Mouse (Mus musculus) liver, embryonic 15.5 days (tissue): Measurements from ENCODE around the gene Myrf. TPM values are rescaled to one million over a fixed set of nuclear protein-coding genes. Genes with fewer than 3 reads are reported as not detected.
"Not testable (repeated sequence)": the region's sequence is repeated elsewhere in the genome, so short reads cannot be mapped to it uniquely, and the experiment has no call there.

Experiments
- ATAC-seq: fragments of 200-750 bp; cut with Nextera tagmentation; 2 replicates; pipeline ENCODE4 v1.8.0; 2017; ENCODE audit warnings: moderate number of reproducible peaks, mild to moderate bottlenecking, moderate library complexity; ENCODE audit not compliant: insufficient read depth
- H3K27ac ChIP-seq: fragments of 300-500 bp; sonication (generic); replicated peaks from 2 replicates; pipeline ENCODE4 v1.5.1; 2015; ENCODE audit warnings: mild to moderate bottlenecking, inconsistent platforms
- H3K27me3 ChIP-seq: fragments of 300-500 bp; sonication (generic); 2 replicates; pipeline ENCODE4 v1.6.1; 2015; ENCODE audit warnings: mild to moderate bottlenecking, inconsistent platforms
- H3K36me3 ChIP-seq: fragments of 300-500 bp; sonication (generic); replicated peaks from 2 replicates; pipeline ENCODE4 v1.6.1; 2015; ENCODE audit warnings: moderate library complexity, mild to moderate bottlenecking, inconsistent platforms
- H3K4me1 ChIP-seq: fragments of 300-500 bp; sonication (generic); replicated peaks from 2 replicates; pipeline ENCODE4 v1.6.1; 2015; ENCODE audit warnings: inconsistent platforms
- H3K4me2 ChIP-seq: fragments of 300-500 bp; sonication (generic); 2 replicates; pipeline ENCODE4 v1.6.1; 2015; ENCODE audit warnings: moderate library complexity, mild to moderate bottlenecking, inconsistent platforms
- H3K4me3 ChIP-seq: fragments of 300-500 bp; sonication (generic); replicated peaks from 2 replicates; pipeline ENCODE4 v1.5.1; 2015; ENCODE audit warnings: mild to moderate bottlenecking, inconsistent platforms
- H3K9ac ChIP-seq: fragments of 300-500 bp; sonication (generic); 2 replicates; pipeline ENCODE4 v1.6.1; 2015; ENCODE audit warnings: moderate library complexity, mild to moderate bottlenecking, inconsistent platforms
- H3K9me3 ChIP-seq: fragments of 300-500 bp; sonication (generic); replicated peaks from 2 replicates; pipeline ENCODE4 v1.6.1; 2016; ENCODE audit warnings: inconsistent platforms
- WGBS: fragments of 180-500 bp; shearing (Covaris S2); methylation state at CpG from one replicate; pipeline ENCODE4 v1.1.7; 2015; ENCODE audit warnings: mixed read lengths; ENCODE audit not compliant: insufficient replicate concordance; 5-methylcytosine and 5-hydroxymethylcytosine counted together
- polyA plus RNA-seq: library from polyadenylated mRNA; unstranded; fragments of >200 nt; fragmentation: Nextera tagmentation; extraction: Ambion mirVana; gene quantifications from 2 replicates; pipeline ENCODE4 v1.2.1, GENCODE M21; 2015

Myrf gene
- polyA plus RNA-seq, 1 experiment from 2014 or later, result 2.6 TPM

DNA sequence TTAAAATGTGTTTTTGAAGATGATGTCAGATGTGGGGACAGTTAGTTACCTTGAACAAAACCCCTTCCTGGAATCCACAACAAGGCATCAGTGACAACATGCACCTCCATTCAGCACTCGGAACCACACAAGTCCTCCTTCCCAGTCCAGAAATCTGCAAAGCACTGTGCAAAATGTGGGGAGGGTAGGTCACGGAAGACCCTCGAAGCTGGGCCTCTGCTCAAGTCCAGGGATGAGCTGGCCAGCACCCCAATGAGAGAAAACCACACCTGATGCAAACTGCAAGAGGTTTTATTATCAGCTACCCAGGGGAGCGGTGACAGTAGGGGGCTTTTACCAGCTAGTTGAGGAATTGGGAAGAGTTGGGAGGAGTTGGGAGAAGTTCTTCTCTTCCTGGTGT is 65.6 kb downstream of the Myrf start:
- Histone ChIP-seq H3K9ac (no peak overlapping the region), H3K4me1 (peaks cover 56% of the 10 kb centered on the region), H3K9me3 (no peaks in the 10 kb centered on the region), H3K4me3 (no peak overlapping the region), H3K27me3 (no peaks in the 10 kb centered on the region), H3K4me2 (no peak overlapping the region), H3K36me3 (no peaks in the 10 kb centered on the region), H3K27ac (no peak overlapping the region)
- ATAC-seq, result no peak
- 68% methylated on average over 4 of the region's 4 CpGs for WGBS

DNA sequence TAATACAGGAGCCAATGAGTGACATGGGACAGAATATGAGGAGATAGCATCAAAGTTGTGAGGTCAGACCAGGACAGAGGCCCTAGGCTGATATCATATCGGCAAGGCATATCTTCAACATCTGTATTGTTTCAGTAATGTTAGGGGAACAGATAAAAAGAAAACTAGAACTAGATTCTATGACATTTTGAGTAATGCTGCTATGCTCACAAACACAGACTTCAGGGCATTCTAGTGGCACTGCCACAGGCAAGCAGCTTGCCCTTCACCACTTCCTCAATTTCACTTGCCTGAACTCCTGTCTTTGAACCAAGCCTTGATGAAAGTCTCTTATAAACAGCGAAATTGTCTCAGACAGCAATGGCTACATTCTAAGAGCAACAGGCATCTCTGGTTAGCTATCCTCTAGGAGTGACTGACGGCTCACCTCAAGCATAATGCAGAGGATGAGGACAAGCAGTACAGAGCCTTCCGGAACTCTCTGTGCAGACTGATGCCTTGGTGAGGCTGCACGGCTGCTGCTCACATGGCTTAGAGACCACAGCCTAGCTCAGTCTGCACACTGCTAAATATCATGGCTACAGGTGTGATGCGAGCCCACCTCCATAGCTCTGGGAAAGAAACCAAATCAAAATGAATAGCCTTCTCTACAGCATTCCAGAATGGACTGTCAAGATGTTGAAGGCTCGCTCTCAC is 66.6 kb downstream of the Myrf start:
- peaks cover 65% of the 10 kb centered on the region for H3K4me1 ChIP-seq

DNA sequence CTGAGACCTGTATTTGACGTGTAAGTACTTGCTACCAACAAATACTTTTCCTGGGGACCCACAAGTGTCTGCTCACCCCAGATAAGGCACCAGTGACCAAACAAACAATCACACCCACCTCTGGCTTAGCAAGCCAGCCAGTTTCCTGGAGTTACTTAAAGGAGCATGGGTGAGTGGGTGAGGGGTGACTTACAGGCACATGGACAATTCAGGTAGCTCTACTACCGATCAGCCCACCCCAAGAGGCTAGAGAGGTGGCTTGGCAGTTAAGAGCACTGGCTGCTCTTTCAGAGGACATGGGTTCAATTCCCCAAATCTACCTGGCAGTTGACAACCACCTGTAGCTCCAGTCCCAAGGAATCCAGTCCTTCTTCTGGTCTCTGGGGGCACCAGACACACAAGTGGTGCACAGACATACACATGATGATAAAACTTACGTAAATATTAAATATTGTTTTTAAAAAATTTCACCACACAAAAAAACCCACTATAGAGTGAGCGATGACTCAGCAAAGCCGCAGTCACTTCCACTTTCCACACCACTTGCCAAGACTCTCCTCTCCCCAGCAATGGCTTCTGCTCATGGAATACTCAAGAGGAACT is 67.3 kb downstream of the Myrf start:
- 22% methylated on average over 5 of the region's 5 CpGs for WGBS
- H3K27ac ChIP-seq, result peak overlapping the region; percentile 91

More for the DNA sequence above, 66.6 kb downstream of the Myrf start:
- H3K9me3 ChIP-seq, result no peaks in the 10 kb centered on the region
- peak overlapping the region; percentile 66 for H3K4me2 ChIP-seq
- H3K27ac ChIP-seq, result peak overlapping the region; percentile 91
- ATAC-seq, result peak; percentile 24
- WGBS, result 49% methylated on average over 7 of the region's 7 CpGs
- H3K36me3 ChIP-seq, result no peaks in the 10 kb centered on the region
- H3K9ac ChIP-seq, result peak overlapping the region; percentile 36; the same call in 1 of the 2 replicates
- H3K4me3 ChIP-seq, result no peak overlapping the region
- H3K27me3 ChIP-seq, result no peaks in the 10 kb centered on the region

GRCm38 (mm10) chr19:10171846-10172245 is 68.7 kb downstream of the Myrf start:
- no peak overlapping the region for H3K9ac ChIP-seq
- no peak overlapping the region for H3K4me3 ChIP-seq
- no peaks in the 10 kb centered on the region for H3K36me3 ChIP-seq
- no peak for ATAC-seq
- no peaks in the 10 kb centered on the region for H3K27me3 ChIP-seq
- peaks cover 58% of the 10 kb centered on the region for H3K4me1 ChIP-seq
- H3K9me3 ChIP-seq, result no peaks in the 10 kb centered on the region
- 0 out of 2 replicates have a peak overlapping the region, but pooled peaks have one; percentile 14 for H3K4me2 ChIP-seq
- peak overlapping the region; percentile 91 for H3K27ac ChIP-seq

More for the DNA sequence above, 67.3 kb downstream of the Myrf start:
- H3K9ac ChIP-seq, result peak overlapping the region; percentile 36; the same call in 1 of the 2 replicates
- peaks cover 65% of the 10 kb centered on the region for H3K4me1 ChIP-seq
- H3K4me3 ChIP-seq, result peak overlapping the region; percentile 9
- no peaks in the 10 kb centered on the region for H3K36me3 ChIP-seq
- H3K27me3 ChIP-seq, result no peaks in the 10 kb centered on the region
- H3K9me3 ChIP-seq, result no peaks in the 10 kb centered on the region
- peak overlapping the region; percentile 66 for H3K4me2 ChIP-seq
- ATAC-seq, result peak; percentile 92

DNA sequence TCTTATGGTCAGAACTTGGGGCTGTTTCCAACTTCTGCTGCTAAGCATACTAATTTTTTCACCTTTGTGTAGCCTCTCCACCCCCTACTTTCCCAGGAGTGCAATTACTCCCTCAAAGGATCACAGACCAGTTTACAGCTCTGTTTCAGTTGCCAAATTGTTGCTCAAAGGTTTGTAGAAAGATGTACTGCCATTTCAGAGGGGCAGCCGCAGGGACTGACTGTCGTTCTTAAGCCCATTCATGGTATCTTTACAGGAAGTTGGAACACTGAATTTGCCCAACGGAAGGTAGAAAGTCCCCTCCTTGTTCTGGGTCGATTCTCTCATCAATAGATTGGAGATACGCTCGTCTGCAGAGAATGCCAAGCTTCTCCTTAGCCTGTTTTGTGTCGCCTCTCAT is 69.2 kb downstream of the Myrf start:
- ATAC-seq, result no peak
- Histone ChIP-seq H3K4me3 (no peak overlapping the region), H3K36me3 (no peaks in the 10 kb centered on the region), H3K27ac (peak overlapping the region; percentile 91), H3K4me2 (no peak overlapping the region), H3K9me3 (no peaks in the 10 kb centered on the region), H3K9ac (no peak overlapping the region), H3K27me3 (no peaks in the 10 kb centered on the region), H3K4me1 (peaks cover 58% of the 10 kb centered on the region)
- 64% methylated on average over 7 of the region's 7 CpGs for WGBS

DNA sequence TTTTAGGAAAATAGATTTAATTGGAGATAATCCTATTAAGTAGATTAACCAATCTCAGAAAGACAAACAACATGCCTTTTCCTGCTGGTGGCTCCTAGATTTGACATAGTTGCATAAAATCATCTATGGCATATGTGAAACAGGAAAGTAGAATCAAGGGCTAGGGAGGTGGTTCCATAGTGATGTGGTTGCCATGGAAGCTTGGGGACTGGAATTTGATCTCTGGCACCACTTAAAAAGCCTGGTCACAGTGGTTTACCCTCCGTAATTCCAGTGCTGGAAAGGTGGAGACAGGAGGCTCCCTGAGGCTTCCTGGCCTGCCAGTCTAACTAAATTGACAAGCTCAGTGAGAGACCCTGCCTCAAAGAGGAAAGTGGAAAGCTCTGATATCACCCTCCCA is 70.1 kb downstream of the Myrf start:
- peaks cover 53% of the 10 kb centered on the region for H3K4me1 ChIP-seq
- H3K36me3 ChIP-seq, result no peaks in the 10 kb centered on the region
- H3K27me3 ChIP-seq, result no peaks in the 10 kb centered on the region
- H3K4me2 ChIP-seq, result no peak overlapping the region
- H3K4me3 ChIP-seq, result no peak overlapping the region
- no peak for ATAC-seq
- H3K27ac ChIP-seq, result peak overlapping the region; percentile 91
- WGBS, result 63% methylated on average over 1 of the region's 1 CpGs
- H3K9me3 ChIP-seq, result no peaks in the 10 kb centered on the region
- no peak overlapping the region for H3K9ac ChIP-seq

DNA sequence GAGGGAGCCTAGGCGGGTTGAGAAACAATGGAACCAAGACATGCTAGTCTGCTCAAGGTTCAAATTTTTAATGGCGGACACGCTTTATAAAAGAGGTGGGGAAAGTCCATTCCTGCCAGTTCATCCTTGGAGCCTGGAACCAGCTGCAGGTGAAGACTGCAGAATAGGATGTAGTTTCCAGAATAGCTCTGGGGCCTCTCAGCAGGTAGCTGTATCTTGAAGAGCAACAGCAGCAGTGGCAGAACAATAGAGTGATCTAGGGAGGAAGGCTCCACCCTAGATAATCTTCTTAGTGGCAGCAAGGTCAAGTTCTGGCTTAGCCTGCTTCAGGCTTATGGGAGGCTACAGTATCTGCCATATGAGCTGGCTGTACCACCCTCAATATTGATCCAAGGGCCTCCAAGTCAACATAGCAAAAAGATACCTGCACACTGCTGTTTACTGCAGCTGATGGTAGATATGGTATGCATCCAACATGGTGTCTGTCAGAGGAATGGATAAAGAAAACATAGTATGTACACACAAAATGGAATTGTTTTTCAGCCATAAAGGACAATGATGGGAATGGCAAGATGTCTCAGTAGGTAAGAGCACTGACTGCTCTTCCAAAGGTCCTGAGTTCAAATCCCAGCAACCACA is 70.7 kb downstream of the Myrf start:
- peaks cover 50% of the 10 kb centered on the region for H3K4me1 ChIP-seq
- not testable (repeated sequence) for H3K9ac ChIP-seq, H3K27me3 ChIP-seq, H3K4me2 ChIP-seq, ATAC-seq, H3K9me3 ChIP-seq, H3K4me3 ChIP-seq, H3K36me3 ChIP-seq, H3K27ac ChIP-seq
- WGBS, result 87% methylated on average over 3 of the region's 3 CpGs

DNA sequence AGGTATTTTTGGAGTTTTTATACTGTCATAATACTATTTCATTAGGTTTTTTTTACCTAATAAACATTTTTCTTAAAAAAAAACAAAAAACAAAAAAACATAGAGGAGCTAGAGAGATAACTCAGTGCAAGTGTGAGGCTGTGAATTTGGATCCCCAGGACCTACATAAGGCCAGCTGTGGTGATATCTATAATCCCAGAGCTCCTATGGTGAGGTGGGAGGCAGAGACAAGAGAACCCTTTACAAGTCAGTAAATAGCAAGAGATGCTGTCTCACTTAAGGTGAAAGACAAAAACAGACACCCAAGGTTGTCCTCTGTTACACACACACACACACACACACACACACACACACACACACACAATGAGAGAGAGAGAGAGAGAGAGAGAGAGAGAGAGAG is 71.4 kb downstream of the Myrf start:
- no peaks in the 10 kb centered on the region for H3K36me3 ChIP-seq
- no peak overlapping the region for H3K4me3 ChIP-seq
- no peak overlapping the region for H3K4me2 ChIP-seq
- peaks cover 45% of the 10 kb centered on the region for H3K4me1 ChIP-seq
- H3K9me3 ChIP-seq, result no peaks in the 10 kb centered on the region
- H3K27me3 ChIP-seq, result no peaks in the 10 kb centered on the region
- H3K9ac ChIP-seq, result no peak overlapping the region
- no peak overlapping the region for H3K27ac ChIP-seq
- no peak for ATAC-seq

DNA sequence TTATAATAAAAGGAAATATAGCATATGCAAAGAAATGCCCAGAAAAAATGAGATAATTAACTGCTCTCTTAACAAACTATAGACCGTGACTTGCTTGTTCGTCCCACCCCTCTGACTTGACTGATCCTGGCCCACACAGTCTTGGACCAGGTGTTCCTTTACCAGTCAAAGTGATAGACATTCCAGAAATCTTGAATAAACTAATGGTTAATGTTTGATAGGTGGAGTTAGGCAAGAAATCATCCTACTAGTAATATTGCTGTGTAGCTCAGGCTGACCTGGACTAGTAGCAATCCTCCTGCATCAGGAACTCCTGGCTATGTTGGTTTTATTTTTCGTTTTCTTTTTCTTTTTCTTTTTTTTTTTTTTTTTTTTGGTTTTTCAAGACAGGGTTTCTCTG is 72.1 kb downstream of the Myrf start:
- H3K27me3 ChIP-seq, result 0 out of 2 replicates have a peak, but pooled peaks cover 3% of the 10 kb centered on the region
- no peaks in the 10 kb centered on the region for H3K9me3 ChIP-seq
- H3K4me3 ChIP-seq, result no peak overlapping the region
- no peak for ATAC-seq
- no peak overlapping the region for H3K9ac ChIP-seq
- H3K4me2 ChIP-seq, result no peak overlapping the region
- 70% methylated on average over 3 of the region's 3 CpGs for WGBS
- no peaks in the 10 kb centered on the region for H3K36me3 ChIP-seq
- no peak overlapping the region for H3K27ac ChIP-seq
- H3K4me1 ChIP-seq, result peaks cover 38% of the 10 kb centered on the region

DNA sequence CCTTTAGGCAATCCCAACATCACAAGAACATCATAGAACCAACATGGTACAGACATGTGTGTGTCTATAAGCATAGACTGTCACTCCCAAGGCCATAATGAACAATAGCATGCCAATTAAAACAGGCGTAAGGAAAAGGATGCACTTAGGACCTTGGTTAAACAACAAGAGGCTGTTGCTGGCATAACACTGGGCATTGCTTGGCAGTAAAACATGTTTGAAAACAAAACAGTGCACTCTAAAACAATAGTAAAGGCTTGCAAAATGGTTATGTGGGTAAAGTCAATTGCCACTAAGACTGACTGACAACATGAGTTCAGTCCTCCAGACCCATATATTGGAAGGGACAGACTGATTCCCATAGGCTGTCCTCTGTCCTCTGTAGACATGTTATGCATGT is 72.6 kb downstream of the Myrf start:
- WGBS, result 76% methylated on average over 1 of the region's 1 CpGs
- no peak overlapping the region for H3K27ac ChIP-seq

GRCm38 (mm10) chr19:10167112-10167511 is 73.4 kb downstream of the Myrf start:
- no peak overlapping the region for H3K4me3 ChIP-seq
- ATAC-seq, result no peak
- WGBS, result 54% methylated on average over 4 of the region's 4 CpGs
- no peak overlapping the region for H3K9ac ChIP-seq
- peaks cover 25% of the 10 kb centered on the region for H3K4me1 ChIP-seq
- no peak overlapping the region for H3K4me2 ChIP-seq
- H3K27ac ChIP-seq, result no peak overlapping the region
- no peaks in the 10 kb centered on the region for H3K36me3 ChIP-seq
- H3K27me3 ChIP-seq, result 0 out of 2 replicates have a peak, but pooled peaks cover 3% of the 10 kb centered on the region
- no peaks in the 10 kb centered on the region for H3K9me3 ChIP-seq

More for the DNA sequence above, 72.6 kb downstream of the Myrf start:
- no peaks in the 10 kb centered on the region for H3K9me3 ChIP-seq
- H3K27me3 ChIP-seq, result 0 out of 2 replicates have a peak, but pooled peaks cover 3% of the 10 kb centered on the region
- H3K4me2 ChIP-seq, result no peak overlapping the region
- H3K36me3 ChIP-seq, result no peaks in the 10 kb centered on the region
- peaks cover 33% of the 10 kb centered on the region for H3K4me1 ChIP-seq
- H3K9ac ChIP-seq, result no peak overlapping the region
- no peak for ATAC-seq
- H3K4me3 ChIP-seq, result no peak overlapping the region
